Mouse (Mus musculus) neutrophil, adult 5-6 weeks (primary cell): ENCODE results near the gene Gtf2h2. TPM values are rescaled to one million over a fixed set of nuclear protein-coding genes. Genes with fewer than 3 reads are reported as not detected.
A peak's percentile ranks its signal among the peaks of the same experiment; 100 is the strongest.
"Not testable (repeated sequence)": the region's sequence is repeated elsewhere in the genome, so short reads cannot be mapped to it uniquely, and the experiment has no call there.

Experiments
- ATAC-seq: fragments of 151-379, 151-347 bp; 2 replicates; pipeline ENCODE4 v1.8.0; 2017; ENCODE audit warnings: mild to moderate bottlenecking, moderate TSS enrichment; ENCODE audit not compliant: insufficient number of reproducible peaks, poor library complexity, low FRiP score, severe bottlenecking; ENCODE audit errors: extremely low read depth
- total RNA-seq: library from RNA; stranded (forward); fragments of 200-1000 nt; gene quantifications from 2 replicates; pipeline ENCODE4 v1.2.3, GENCODE M21; 2017

Gtf2h2 gene
- total RNA-seq, 1 experiment from 2014 or later = 64.0 TPM

DNA sequence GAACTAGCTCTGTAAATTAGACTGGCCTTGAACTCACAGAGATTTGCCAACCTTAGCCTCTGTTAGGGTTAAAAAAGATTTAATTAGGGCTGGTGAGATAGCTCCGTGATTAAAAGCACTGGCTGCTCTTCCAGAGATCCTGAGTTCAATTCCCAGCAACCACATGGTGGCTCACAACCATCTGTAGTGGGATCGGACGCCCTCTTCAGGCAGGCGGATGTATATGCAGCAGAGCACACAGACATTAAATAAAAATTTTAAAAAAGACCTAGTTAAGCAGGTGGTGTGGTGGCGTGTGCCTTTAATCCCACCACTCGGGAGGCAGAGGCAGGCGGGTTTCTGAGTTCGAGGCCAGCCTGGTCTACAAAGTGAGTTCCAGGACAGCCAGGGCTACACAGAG, 2.0 kb upstream of the Gtf2h2 start:
- not testable (repeated sequence) for ATAC-seq

DNA sequence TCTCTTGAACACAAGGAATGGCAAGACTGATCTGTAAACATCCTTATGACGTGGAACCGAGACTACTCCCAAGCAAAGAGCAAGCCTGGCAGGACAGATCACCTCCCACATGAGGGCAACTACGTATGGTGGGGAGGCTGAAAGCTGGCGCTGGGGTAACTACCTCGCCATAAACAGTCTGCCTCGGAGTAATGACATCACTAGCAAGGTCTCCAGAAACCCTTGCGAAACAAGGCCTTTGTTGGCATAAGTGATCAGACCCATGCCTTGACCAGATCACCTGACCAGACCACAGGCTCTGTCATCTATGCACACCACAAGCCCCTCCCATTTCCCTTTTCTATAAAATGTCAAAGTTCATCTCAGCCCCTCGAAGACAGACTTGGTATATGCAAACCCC, 934 bp upstream of the Gtf2h2 start:
- ATAC-seq = no peak

DNA sequence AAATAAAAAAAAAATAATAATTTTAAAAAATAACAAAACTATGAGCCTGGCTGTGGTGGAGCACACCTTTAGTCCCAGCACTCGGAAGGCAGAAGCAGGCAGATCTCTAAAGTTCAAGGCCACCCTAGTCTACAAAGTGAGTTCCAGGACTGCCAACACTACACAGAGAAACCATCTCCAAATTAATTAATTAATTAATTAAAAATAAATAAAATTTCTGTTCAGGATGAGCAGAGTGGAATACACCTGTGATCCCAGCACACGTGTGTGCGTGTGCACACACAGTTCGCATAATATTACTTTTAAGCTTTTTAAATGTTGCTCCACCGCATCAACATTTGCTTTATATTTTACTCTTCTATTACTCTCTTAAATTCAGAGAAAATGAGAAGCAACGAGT, 756 bp downstream of the Gtf2h2 start:
- ATAC-seq = no peak

DNA sequence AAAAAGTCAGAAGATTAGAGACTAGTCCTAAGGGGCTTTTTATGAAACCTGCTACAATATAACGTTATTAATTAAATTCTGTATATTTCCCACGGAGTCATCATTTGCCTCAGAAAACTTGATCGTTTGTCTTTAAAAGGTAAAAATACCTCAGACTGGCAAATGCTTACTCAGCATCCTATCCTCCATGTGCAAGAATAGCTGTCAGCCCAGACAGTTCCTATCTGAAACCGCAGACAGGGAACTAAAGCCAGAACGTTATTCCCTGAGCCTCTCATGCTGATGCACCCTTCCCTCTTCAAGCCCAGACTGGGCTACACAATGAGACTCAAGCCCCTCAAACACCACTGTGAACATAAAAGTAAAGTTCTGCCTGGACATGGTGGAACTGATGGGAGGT, 2.0 kb downstream of the Gtf2h2 start:
- ATAC-seq = no peak

DNA sequence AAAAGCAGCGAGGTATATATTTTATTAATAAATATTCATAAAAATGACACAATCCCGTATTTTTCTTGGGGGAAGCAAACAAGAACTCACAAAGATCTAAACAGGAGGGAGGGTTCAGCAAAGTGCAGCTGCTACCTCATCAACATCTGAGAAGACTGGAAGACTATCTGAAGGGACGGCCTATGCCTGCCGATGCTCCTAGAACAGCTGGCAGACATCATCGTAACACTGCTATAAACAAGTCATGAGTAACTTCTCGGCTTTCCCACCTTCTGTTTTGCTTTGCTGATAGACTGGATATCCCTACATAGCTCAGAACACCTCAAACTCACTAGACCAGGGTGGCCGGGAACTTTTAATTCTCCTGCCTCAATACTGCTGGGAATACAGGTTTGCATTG, 8.8 kb downstream of the Gtf2h2 start:
- ATAC-seq = no peak

DNA sequence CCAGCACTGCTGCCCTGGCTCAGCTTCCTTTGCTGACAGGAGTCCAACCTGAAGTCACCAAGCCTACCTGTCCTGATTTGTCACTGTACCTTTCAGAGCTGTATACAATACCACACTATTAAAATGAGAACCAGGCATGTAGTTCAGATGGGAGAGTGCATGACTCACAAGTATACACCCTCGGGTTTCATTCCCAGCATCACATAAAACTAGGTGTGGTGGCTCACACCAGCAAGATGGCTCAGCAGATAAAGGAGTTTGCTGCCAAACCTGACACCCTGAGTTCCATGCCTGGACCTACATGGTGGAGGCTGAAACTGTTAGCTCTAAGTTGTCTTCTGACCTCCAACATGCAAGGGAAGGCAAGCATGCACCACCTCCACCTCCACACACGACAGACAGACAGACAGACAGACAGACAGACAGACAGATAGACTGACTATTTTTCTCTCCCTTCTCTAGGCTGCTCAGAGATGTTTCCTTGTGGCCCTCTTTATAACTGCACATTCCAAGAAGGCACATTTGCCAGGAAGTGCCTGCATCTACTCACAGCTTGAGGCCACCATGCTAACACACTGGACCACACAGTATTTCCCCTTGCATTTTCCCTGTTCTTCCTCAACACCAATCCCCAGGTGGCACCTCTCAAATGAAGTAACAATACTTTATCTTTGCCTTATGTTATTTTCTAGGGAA, 28.7 kb downstream of the Gtf2h2 start:
- no peak for ATAC-seq

DNA sequence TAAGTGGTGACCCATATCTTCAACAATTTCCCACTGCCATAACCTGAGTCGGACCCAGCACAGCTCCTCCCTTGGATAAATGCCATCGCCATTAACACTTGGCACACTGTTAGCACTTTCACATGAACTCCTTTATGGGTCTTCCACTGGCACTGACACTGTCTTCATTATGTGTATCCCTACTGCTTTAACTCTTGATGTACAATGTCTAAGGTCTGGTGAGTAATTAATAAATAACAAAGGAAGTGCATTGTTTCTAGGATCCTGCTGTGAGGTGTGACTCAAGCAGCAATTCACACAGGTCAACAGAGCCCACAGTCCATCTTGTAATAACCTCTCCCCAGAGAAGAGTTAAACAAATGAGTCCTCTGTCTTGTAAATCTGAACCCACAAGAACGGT, 31.0 kb downstream of the Gtf2h2 start:
- ATAC-seq = no peak

DNA sequence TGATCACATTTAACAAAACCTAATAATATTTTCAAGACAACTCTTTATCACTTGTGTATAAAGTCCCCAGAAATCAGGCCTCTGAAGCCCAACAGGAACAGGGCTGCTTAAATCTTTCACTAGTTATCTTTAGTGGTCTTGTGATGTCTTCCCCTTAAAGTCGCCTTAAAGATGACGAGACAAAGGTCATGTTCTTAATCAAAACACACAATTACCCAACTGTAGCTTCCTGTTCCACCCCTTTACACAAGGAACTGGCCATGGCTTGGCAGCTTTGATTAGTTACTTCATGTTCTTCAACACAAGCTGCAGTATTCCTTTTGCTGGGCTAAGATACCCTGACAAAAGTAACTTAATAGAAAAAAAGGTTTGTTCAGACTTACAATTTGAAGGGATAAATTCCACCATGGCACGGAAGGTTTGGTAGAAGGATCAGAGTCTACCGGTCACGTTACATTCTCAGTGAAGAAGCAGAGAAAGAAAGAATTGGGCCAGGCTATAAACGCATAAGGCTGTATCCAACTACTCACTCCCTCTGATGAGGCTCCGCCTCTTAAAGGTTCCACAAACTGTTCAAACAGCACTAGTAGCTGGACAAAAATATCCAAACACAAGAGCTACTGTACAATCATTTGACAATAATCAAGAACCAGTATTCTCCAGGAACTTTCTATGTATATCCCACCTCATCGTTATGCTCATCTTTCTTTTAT, 39.8 kb downstream of the Gtf2h2 start, which contains the start of gene Naip1:
Naip1 (minus strand) TSS at position 455 of the 713 bp plus-strand sequence.
- ATAC-seq = not testable (repeated sequence)

DNA sequence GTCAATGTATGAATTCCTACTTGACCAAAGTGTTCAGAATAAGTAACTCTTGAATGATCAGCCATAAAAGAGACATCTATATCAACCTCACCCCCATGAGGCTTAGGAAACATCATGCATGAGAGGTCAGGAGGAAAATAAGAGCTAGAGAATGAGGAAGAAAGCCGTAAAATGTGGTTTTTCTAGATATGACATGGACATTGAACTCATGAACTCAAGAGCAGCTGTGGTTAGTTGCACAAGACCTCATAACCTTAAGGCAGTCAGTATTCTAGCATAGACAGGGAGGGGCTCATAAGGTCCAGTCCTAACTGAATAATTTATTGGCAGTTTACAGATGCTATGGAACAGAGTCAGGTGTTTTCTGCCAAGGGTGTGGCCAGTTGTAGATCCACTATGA, 42.9 kb downstream of the Gtf2h2 start:
- ATAC-seq = 0 out of 2 replicates have a peak, but pooled peaks have one; percentile 9

DNA sequence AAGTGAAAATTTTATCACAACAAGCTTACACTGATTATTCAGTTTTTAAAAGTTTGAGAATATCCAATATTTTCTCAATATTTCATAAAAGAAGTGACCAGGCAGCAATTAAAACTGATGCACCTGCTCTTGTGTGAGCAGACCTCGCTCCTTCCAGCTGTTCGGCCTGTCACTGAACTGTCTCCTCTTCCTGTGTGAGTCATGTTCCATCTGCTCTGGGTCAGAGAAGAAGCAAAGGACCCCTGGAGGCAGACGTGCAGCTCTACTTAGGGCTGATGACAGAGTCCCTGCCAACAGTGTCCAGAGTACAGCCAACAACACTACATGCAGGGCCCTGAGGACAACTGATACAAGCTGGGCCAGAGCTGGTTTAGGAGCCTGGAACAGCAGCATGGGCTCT, 52.3 kb downstream of the Gtf2h2 start:
- no peak for ATAC-seq

DNA sequence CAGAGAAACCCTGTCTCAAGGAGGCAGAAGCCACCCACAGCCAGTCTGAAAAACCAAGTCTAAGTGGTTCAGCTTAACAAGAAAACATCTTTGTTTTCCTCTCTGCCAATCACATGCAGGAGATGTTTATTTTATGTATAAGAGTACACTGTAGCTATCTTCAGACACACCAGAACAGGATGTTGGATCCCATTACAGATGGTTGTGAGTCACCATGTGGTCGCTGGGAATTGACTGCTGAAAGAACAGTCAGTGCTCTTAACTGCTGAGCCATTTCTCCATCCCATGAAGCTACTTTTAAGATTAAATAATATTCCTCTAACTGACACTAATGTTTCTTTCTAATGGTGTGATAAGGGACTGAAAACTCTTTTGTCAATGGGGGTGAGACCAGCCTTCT, 53.7 kb downstream of the Gtf2h2 start:
- no peak for ATAC-seq

DNA sequence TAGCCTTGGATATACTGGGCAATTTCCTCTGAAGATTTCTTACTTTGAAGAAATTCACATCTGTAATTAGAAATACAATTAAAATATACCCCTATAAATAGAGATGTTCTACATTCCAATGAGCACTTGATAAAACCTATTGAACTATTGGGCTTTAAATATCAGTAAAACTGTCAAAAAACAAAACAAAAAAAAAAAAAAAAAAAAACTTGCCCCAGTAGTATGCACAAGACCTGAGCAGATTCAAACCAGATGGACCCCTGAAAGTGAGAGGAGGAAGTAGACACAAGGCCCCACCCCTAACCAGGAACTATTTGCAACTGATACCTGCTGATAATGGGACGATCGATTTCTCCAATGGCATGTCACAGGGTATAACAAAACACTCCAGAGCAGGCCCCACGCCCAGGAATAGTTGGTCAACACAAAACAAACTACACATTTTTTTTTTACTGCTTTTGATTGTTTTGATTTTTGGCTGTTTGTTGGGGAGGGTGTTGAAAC, 55.0 kb downstream of the Gtf2h2 start:
- no peak for ATAC-seq

DNA sequence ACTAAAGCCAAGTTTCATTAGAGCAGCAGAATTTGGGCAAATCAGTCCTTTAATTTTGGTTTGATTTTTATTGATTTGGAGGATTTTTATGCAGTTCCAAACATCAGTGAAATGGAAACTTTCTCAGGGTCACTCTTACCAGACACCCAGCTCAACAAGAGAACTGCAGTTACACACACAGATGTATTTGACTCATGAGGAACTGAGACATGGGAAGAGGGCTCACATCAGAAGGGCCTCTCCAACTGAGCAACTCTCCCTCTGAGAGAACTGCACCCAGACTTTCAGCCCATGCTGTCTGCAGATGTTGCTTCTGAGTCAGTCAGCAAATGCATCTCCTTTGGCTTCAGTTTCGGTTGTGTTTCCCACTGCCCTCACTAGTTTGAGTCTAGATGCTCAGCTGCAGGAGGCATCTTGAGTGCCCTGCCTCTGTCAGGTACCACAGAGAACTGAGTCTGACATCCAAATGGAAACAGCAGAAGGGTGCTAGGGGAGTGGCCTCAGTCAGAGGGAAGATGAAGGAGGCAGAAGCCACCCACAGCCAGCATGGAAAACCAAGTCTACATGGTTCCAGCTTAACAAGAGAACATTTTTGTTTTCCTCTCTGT, 55.7 kb downstream of the Gtf2h2 start:
- ATAC-seq = not testable (repeated sequence)

DNA sequence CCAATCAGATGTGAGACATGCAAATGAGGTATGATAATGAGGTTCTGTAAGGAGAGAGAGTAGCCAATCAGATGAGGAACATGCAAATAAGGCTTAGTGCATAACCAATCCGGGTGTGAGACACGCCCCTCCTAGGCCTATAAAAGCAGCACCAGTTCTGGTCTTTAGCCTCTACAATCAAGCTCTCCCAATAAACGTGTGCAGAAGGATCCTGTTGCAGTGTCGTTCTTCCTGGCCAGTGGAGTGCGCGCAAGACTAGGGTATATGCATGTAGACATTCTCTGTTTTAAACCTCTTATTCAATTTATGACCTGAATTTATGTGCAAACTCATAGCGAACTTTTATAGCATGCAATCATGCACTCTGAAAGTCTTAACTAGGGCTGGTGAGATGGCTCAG, 72.4 kb downstream of the Gtf2h2 start:
- not testable (repeated sequence) for ATAC-seq

DNA sequence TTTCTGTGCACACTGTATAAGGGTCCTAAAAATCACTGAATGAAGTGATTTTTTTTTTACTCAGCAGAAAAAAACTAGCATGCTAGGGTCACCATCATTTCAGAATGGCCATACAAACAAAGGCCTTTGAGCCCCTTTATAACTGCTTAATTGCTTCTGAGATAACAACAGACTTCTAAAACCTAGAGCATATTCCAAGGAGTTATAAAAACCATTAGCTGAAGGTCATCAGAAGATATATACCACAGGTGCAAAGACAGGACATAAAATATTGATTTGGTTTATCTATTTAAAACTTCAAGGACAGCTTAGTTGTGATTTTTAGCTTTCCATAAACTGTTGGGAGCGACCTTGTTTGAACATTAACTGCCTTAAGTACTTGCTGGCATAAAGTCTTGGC, 78.0 kb downstream of the Gtf2h2 start:
- no peak for ATAC-seq

Other genes with a start within 250 kb of the Gtf2h2 start
- gene Naip5, start 246.3 kb downstream of the Gtf2h2 start, total RNA-seq = 12.5 and 15.1 TPM in 2 replicates
- 7.9 and 8.0 TPM in 2 replicates for gene Naip6, start 174.9 kb downstream of the Gtf2h2 start, total RNA-seq
- gene Naip1, start 39.7 kb downstream of the Gtf2h2 start, total RNA-seq = 1.1 and 1.7 TPM in 2 replicates
- 0.47 TPM in 1 of 2 replicates, not detected in the other for gene Ocln, start 60.1 kb upstream of the Gtf2h2 start, total RNA-seq
- 9.8 TPM in 2 replicates for gene Marveld2, start 124.4 kb upstream of the Gtf2h2 start, total RNA-seq
- gene Ak6, start 158.4 kb upstream of the Gtf2h2 start, total RNA-seq = 70.1 and 94.7 TPM in 2 replicates
- gene Rad17, start 158.5 kb upstream of the Gtf2h2 start, total RNA-seq = 42.8 and 48.0 TPM in 2 replicates
- gene Taf9, start 159.0 kb upstream of the Gtf2h2 start, total RNA-seq = 3.5 and 8.5 TPM in 2 replicates
- 30.0 and 30.5 TPM in 2 replicates for gene Ccdc125, start 177.1 kb upstream of the Gtf2h2 start, total RNA-seq
- 31.4 and 31.7 TPM in 2 replicates for gene Cdk7, start 238.4 kb upstream of the Gtf2h2 start, total RNA-seq